Mouse (Mus musculus) bone marrow macrophage, adult 2 months (primary cell): ENCODE measurements around the gene Cog5.

ENCODE experiments used
- CTCF ChIP-seq: IDR thresholded peaks from 2 replicates; pipeline ENCODE4 v1.5.1; 2012; ENCODE audit warnings: low read depth, mild to moderate bottlenecking, low read length, moderate library complexity
- POLR2A ChIP-seq: IDR thresholded peaks from 2 replicates; pipeline ENCODE4 v1.6.1; 2012; ENCODE audit warnings: mild to moderate bottlenecking, low read depth, low read length, borderline replicate concordance

- TF ChIP-seq CTCF (no peak), POLR2A (no peak)
These were observed 69.9 kb downstream of the Cog5 start for GRCm38 (mm10) chr12:31724576-31724975.
